Mouse (Mus musculus) hindbrain, embryonic 10.5 days (tissue): ENCODE measurements around the gene Zbtb38. TPM values are rescaled to one million over a fixed set of nuclear protein-coding genes. Genes with fewer than 3 reads are reported as not detected.

ENCODE experiments used
- DNase-seq: peaks from one replicate; pipeline ENCODE4 v3.0.0-alpha.2; 2017; ENCODE audit warnings: low spot score
- H3K27ac ChIP-seq: fragments of 300-500 bp; sonication (generic); 2 replicates; pipeline ENCODE4 v1.5.1; 2016; ENCODE audit warnings: mild to moderate bottlenecking, moderate library complexity
- H3K27me3 ChIP-seq: fragments of 300-500 bp; sonication (generic); 2 replicates; pipeline ENCODE4 v1.6.1; 2016; ENCODE audit warnings: mild to moderate bottlenecking; ENCODE audit not compliant: poor library complexity, insufficient read depth, severe bottlenecking
- H3K36me3 ChIP-seq: fragments of 300-500 bp; sonication (generic); 2 replicates; pipeline ENCODE4 v1.6.1; 2016; ENCODE audit warnings: mild to moderate bottlenecking, moderate library complexity
- H3K4me1 ChIP-seq: fragments of 300-500 bp; sonication (generic); replicated peaks from 2 replicates; pipeline ENCODE4 v1.6.1; 2016; ENCODE audit warnings: mild to moderate bottlenecking
- H3K4me3 ChIP-seq: fragments of 300-500 bp; sonication (generic); 2 replicates; pipeline ENCODE4 v1.5.1; 2016; ENCODE audit warnings: mild to moderate bottlenecking, moderate library complexity
- H3K9me3 ChIP-seq: fragments of 300-500 bp; sonication (generic); 2 replicates; pipeline ENCODE4 v1.6.1; 2016; ENCODE audit warnings: mild to moderate bottlenecking, moderate library complexity
- WGBS: fragments of 180-500 bp; shearing (Covaris S2); methylation state at CpG from one replicate; pipeline ENCODE4 v1.1.7; 2016; 5-methylcytosine and 5-hydroxymethylcytosine counted together
- polyA plus RNA-seq: library from polyadenylated mRNA; unstranded; fragments of >200 nt; fragmentation: Nextera tagmentation; extraction: Ambion mirVana; gene quantifications from 2 replicates; pipeline ENCODE4 v1.2.1, GENCODE M21; 2016

Zbtb38 gene
- polyA plus RNA-seq = 7.8 and 8.5 TPM in 2 replicates

GRCm38 (mm10) chr9:96752603-96753114 lies at the start of gene Zbtb38:
Gene Zbtb38, minus strand, starts transcription at chr9:96752831.
- Histone ChIP-seq H3K4me3 (no peak within 1 kb of the TSS), H3K9me3 (no peaks in the 10 kb centered on the region), H3K4me1 (peaks cover 12% of the 10 kb centered on the region), H3K36me3 (no peaks in the 10 kb centered on the region), H3K27me3 (no peaks in the 10 kb centered on the region), H3K27ac (peak within 1 kb of the TSS; percentile 73)
- WGBS = 53% methylated on average over 15 of the region's 15 CpGs
- DNase-seq = peak; percentile 58

- no peaks in the 10 kb centered on the region for H3K9me3 ChIP-seq
- peaks cover 35% of the 10 kb centered on the region for H3K4me1 ChIP-seq
- no peaks in the 10 kb centered on the region for H3K36me3 ChIP-seq
- H3K27me3 ChIP-seq = no peaks in the 10 kb centered on the region
- 47% methylated on average over 5 of the region's 5 CpGs for WGBS
- H3K4me3 ChIP-seq = no peak overlapping the region
- DNase-seq = no peak
- no peak overlapping the region for H3K27ac ChIP-seq
Observed at GRCm38 (mm10) chr9:96800131-96800825, 47.6 kb upstream of the Zbtb38 start.

GRCm38 (mm10) chr9:96797311-96797710 lies 44.7 kb upstream of the Zbtb38 start:
- no peak overlapping the region for H3K4me3 ChIP-seq
- H3K27ac ChIP-seq = no peak overlapping the region
- H3K36me3 ChIP-seq = no peaks in the 10 kb centered on the region
- H3K27me3 ChIP-seq = no peaks in the 10 kb centered on the region
- 95% methylated on average over 3 of the region's 3 CpGs for WGBS
- peaks cover 37% of the 10 kb centered on the region for H3K4me1 ChIP-seq
- no peaks in the 10 kb centered on the region for H3K9me3 ChIP-seq
- no peak for DNase-seq

GRCm38 (mm10) chr9:96795399-96795928 lies 42.8 kb upstream of the Zbtb38 start:
- H3K9me3 ChIP-seq = no peaks in the 10 kb centered on the region
- H3K27me3 ChIP-seq = no peaks in the 10 kb centered on the region
- H3K27ac ChIP-seq = peak overlapping the region; percentile 90
- 14% methylated on average over 10 of the region's 10 CpGs for WGBS
- peak; percentile 64 for DNase-seq
- H3K4me1 ChIP-seq = peaks cover 21% of the 10 kb centered on the region
- H3K4me3 ChIP-seq = peak overlapping the region; percentile 55
- no peaks in the 10 kb centered on the region for H3K36me3 ChIP-seq

- 94% methylated on average over 2 of the region's 2 CpGs for WGBS
- Histone ChIP-seq H3K4me3 (no peak overlapping the region), H3K27ac (no peak overlapping the region), H3K9me3 (no peaks in the 10 kb centered on the region), H3K27me3 (no peaks in the 10 kb centered on the region), H3K36me3 (no peaks in the 10 kb centered on the region), H3K4me1 (peaks cover 12% of the 10 kb centered on the region)
- DNase-seq = no peak
Observed at GRCm38 (mm10) chr9:96794601-96795000, 42.0 kb upstream of the Zbtb38 start.

GRCm38 (mm10) chr9:96792543-96792942 lies 39.9 kb upstream of the Zbtb38 start:
- Histone ChIP-seq H3K36me3 (no peaks in the 10 kb centered on the region), H3K27me3 (no peaks in the 10 kb centered on the region), H3K9me3 (no peaks in the 10 kb centered on the region), H3K4me3 (no peak overlapping the region), H3K27ac (no peak overlapping the region), H3K4me1 (peaks cover 10% of the 10 kb centered on the region)
- no peak for DNase-seq
- 93% methylated on average over 2 of the region's 2 CpGs for WGBS

- Histone ChIP-seq H3K36me3 (no peaks in the 10 kb centered on the region), H3K9me3 (no peaks in the 10 kb centered on the region), H3K4me1 (peaks cover 10% of the 10 kb centered on the region), H3K27me3 (no peaks in the 10 kb centered on the region), H3K4me3 (no peak overlapping the region), H3K27ac (no peak overlapping the region)
- 38% methylated on average over 4 of the region's 4 CpGs for WGBS
- no peak for DNase-seq
Observed at GRCm38 (mm10) chr9:96790389-96791007, 37.9 kb upstream of the Zbtb38 start.

- H3K9me3 ChIP-seq = no peaks in the 10 kb centered on the region
- WGBS = 75% methylated on average over 3 of the region's 3 CpGs
- H3K4me3 ChIP-seq = no peak overlapping the region
- no peak overlapping the region for H3K27ac ChIP-seq
- no peaks in the 10 kb centered on the region for H3K36me3 ChIP-seq
- peaks cover 4% of the 10 kb centered on the region; the same call in 1 of the 2 replicates for H3K4me1 ChIP-seq
- no peaks in the 10 kb centered on the region for H3K27me3 ChIP-seq
- DNase-seq = no peak
Observed at GRCm38 (mm10) chr9:96789906-96790305, 37.3 kb upstream of the Zbtb38 start.

GRCm38 (mm10) chr9:96787797-96788196 lies 35.2 kb upstream of the Zbtb38 start:
- DNase-seq = no peak
- Histone ChIP-seq H3K9me3 (no peaks in the 10 kb centered on the region), H3K36me3 (no peaks in the 10 kb centered on the region), H3K27me3 (no peaks in the 10 kb centered on the region), H3K4me1 (peaks cover 10% of the 10 kb centered on the region; the same call in 1 of the 2 replicates), H3K4me3 (no peak overlapping the region), H3K27ac (no peak overlapping the region)
- 91% methylated on average over 10 of the region's 10 CpGs for WGBS

- 64% methylated on average over 9 of the region's 9 CpGs for WGBS
- Histone ChIP-seq H3K36me3 (no peaks in the 10 kb centered on the region), H3K27me3 (no peaks in the 10 kb centered on the region), H3K4me1 (peaks cover 10% of the 10 kb centered on the region; the same call in 1 of the 2 replicates), H3K27ac (no peak overlapping the region), H3K4me3 (no peak overlapping the region), H3K9me3 (no peaks in the 10 kb centered on the region)
- no peak for DNase-seq
Observed at GRCm38 (mm10) chr9:96785871-96786342, 33.3 kb upstream of the Zbtb38 start.

- no peak overlapping the region for H3K27ac ChIP-seq
- H3K4me3 ChIP-seq = no peak overlapping the region
- H3K9me3 ChIP-seq = no peaks in the 10 kb centered on the region
- peaks cover 10% of the 10 kb centered on the region; the same call in 1 of the 2 replicates for H3K4me1 ChIP-seq
- H3K27me3 ChIP-seq = no peaks in the 10 kb centered on the region
- no peaks in the 10 kb centered on the region for H3K36me3 ChIP-seq
- WGBS = 81% methylated on average over 3 of the region's 3 CpGs
- no peak for DNase-seq
Observed at GRCm38 (mm10) chr9:96785187-96785586, 32.6 kb upstream of the Zbtb38 start.

- Histone ChIP-seq H3K4me1 (peaks cover 10% of the 10 kb centered on the region; the same call in 1 of the 2 replicates), H3K4me3 (no peak overlapping the region), H3K9me3 (no peaks in the 10 kb centered on the region), H3K27ac (no peak overlapping the region), H3K27me3 (no peaks in the 10 kb centered on the region), H3K36me3 (no peaks in the 10 kb centered on the region)
- DNase-seq = no peak
- 89% methylated on average over 9 of the region's 9 CpGs for WGBS
Observed at GRCm38 (mm10) chr9:96783667-96784066, 31.0 kb upstream of the Zbtb38 start.

- no peak overlapping the region for H3K27ac ChIP-seq
- no peaks in the 10 kb centered on the region for H3K27me3 ChIP-seq
- no peaks in the 10 kb centered on the region for H3K9me3 ChIP-seq
- H3K4me3 ChIP-seq = no peak overlapping the region
- H3K4me1 ChIP-seq = peaks cover 10% of the 10 kb centered on the region; the same call in 1 of the 2 replicates
- WGBS = 65% methylated on average over 5 of the region's 5 CpGs
- DNase-seq = no peak
- H3K36me3 ChIP-seq = no peaks in the 10 kb centered on the region
Observed at GRCm38 (mm10) chr9:96783258-96783657, 30.6 kb upstream of the Zbtb38 start.
